Mouse (Mus musculus) induced T-regulatory cell, adult 2 months (primary cell): ENCODE results near the gene Dmrtc1c2.
"Not testable (repeated sequence)": the region's sequence is repeated elsewhere in the genome, so short reads cannot be mapped to it uniquely, and the experiment has no call there.

Experiments used
- DNase-seq: peaks from one replicate; pipeline ENCODE4 v3.0.0-alpha.2; 2012; ENCODE audit warnings: low read depth

Gene Dmrtc1c2

GRCm38 (mm10) chrX:102854516-102854915, at the start of gene Dmrtc1c2:
Gene Dmrtc1c2 (minus strand): TSS chrX:102854616.
- DNase-seq, result not testable (repeated sequence)

GRCm38 (mm10) chrX:102867871-102868270, 13.5 kb upstream of the Dmrtc1c2 start, which contains the start of gene 1700031F05Rik:
Gene 1700031F05Rik (minus strand): TSS chrX:102867971.
- DNase-seq, result no peak

GRCm38 (mm10) chrX:102812311-102812710, 42.1 kb downstream of the Dmrtc1c2 start:
- no peak for DNase-seq

GRCm38 (mm10) chrX:102802663-102803062, 51.8 kb downstream of the Dmrtc1c2 start, which contains the start of gene Dmrtc1c1:
Gene Dmrtc1c1 (plus strand): TSS chrX:102802963.
- not testable (repeated sequence) for DNase-seq
